Mouse (Mus musculus) bone marrow, adult 2 months (tissue): ENCODE data around the gene Gcnt1.

ENCODE experiments used
- CTCF ChIP-seq: fragments of 200-500 bp; IDR thresholded peaks from 2 replicates; pipeline ENCODE4 v1.5.1; 2011; ENCODE audit warnings: low read length, control low read depth; ENCODE audit not compliant: control insufficient read depth, insufficient read depth
- POLR2A ChIP-seq: fragments of 200-500 bp; IDR thresholded peaks from 2 replicates; pipeline ENCODE4 v1.6.1; 2011; ENCODE audit warnings: low read depth, mild to moderate bottlenecking, control low read depth, low read length, borderline replicate concordance; ENCODE audit not compliant: control insufficient read depth

- TF ChIP-seq POLR2A (no peak), CTCF (no peak)
Observed at GRCm38 (mm10) chr19:17388404-17388803, 15.8 kb upstream of the Gcnt1 start.
